Mouse (Mus musculus) kidney, adult 2 months (tissue): Measurements from ENCODE around the gene Rtl8a. TPM values are rescaled to one million over a fixed set of nuclear protein-coding genes. Genes with fewer than 3 reads are reported as not detected.
"Not testable (repeated sequence)": the region's sequence is repeated elsewhere in the genome, so short reads cannot be mapped to it uniquely, and the experiment has no call there.

Source experiments
- DNase-seq: peaks from one replicate; pipeline ENCODE4 v3.0.0; 2021
- H3K27ac ChIP-seq: fragments of 200-500 bp; 2 replicates; pipeline ENCODE4 v1.5.1; 2012; ENCODE audit warnings: low read depth, low read length, control low read depth, inconsistent platforms; ENCODE audit not compliant: insufficient read depth
- H3K27me3 ChIP-seq: fragments of 200-500 bp; replicated peaks from 2 replicates; pipeline ENCODE4 v1.6.1; 2012; ENCODE audit warnings: mild to moderate bottlenecking, moderate library complexity, low read length, inconsistent platforms; ENCODE audit not compliant: control insufficient read depth, insufficient read depth
- H3K36me3 ChIP-seq: fragments of 200-500 bp; 2 replicates; pipeline ENCODE4 v1.6.1; 2012; ENCODE audit warnings: mild to moderate bottlenecking, moderate library complexity, low read length, inconsistent platforms; ENCODE audit not compliant: control insufficient read depth, insufficient read depth
- H3K4me1 ChIP-seq: fragments of 200-500 bp; 2 replicates; pipeline ENCODE4 v1.6.1; 2011; ENCODE audit warnings: low read length; ENCODE audit not compliant: control insufficient read depth, insufficient read depth
- H3K4me3 ChIP-seq: fragments of 200-500 bp; 2 replicates; pipeline ENCODE4 v1.5.1; 2011; ENCODE audit warnings: mild to moderate bottlenecking, low read depth, low read length, control low read depth; ENCODE audit not compliant: insufficient read depth
- CTCF ChIP-seq: fragments of 200-500 bp; conservative IDR thresholded peaks from 2 replicates; pipeline ENCODE4 v1.5.1; 2011; ENCODE audit warnings: low read depth, mild to moderate bottlenecking, control low read depth, low read length, moderate library complexity, mixed read lengths; ENCODE audit not compliant: insufficient read depth, insufficient read length
- POLR2A ChIP-seq: fragments of 200-500 bp; IDR thresholded peaks from one replicate; pipeline ENCODE4 v1.6.1; 2011; ENCODE audit warnings: low read depth, low read length, control low read depth
- WGBS: fragments of 180-500 bp; shearing (Covaris S2); methylation state at CpG from one replicate; pipeline ENCODE4 v1.1.7; 2018; 5-methylcytosine and 5-hydroxymethylcytosine counted together
- polyA plus RNA-seq: library from polyadenylated mRNA; depleted of rRNA; stranded (reverse); fragments of >200 nt; gene quantifications from 2 replicates; pipeline ENCODE4 v1.2.3, GENCODE M21; 2012; rRNA removed

Rtl8a gene
- polyA plus RNA-seq, 1 experiment, result 120 TPM

- H3K36me3 ChIP-seq, result no peaks in the 10 kb centered on the region
- H3K4me3 ChIP-seq, result peak within 1 kb of the TSS; percentile 63
- H3K4me1 ChIP-seq, result no peaks in the 10 kb centered on the region
- DNase-seq, result peak; percentile 56
- no peaks in the 10 kb centered on the region for H3K27me3 ChIP-seq
- 13% methylated on average over 20 of the region's 20 CpGs for WGBS
- TF ChIP-seq CTCF, result no peak
- TF ChIP-seq POLR2A, result no peak
- H3K27ac ChIP-seq, result peak within 1 kb of the TSS; percentile 29; the same call in 1 of the 2 replicates
These were observed 36.0 kb downstream of the Rtl8a start, which contains the start of gene Rtl8c for GRCm38 (mm10) chrX:53607242-53608121. TSS of gene Rtl8c (plus strand) at chrX:53608032.

GRCm38 (mm10) chrX:53606176-53606575 lies 37.3 kb downstream of the Rtl8a start:
- 12% methylated on average over 1 of the region's 1 CpGs for WGBS
- not testable (repeated sequence) for H3K36me3 ChIP-seq, H3K4me3 ChIP-seq, H3K27ac ChIP-seq, H3K4me1 ChIP-seq, H3K27me3 ChIP-seq, DNase-seq

- 0% methylated on average over 1 of the region's 2 CpGs for WGBS
- DNase-seq, result peak; percentile 50
- H3K4me3 ChIP-seq, H3K4me1 ChIP-seq, H3K27me3 ChIP-seq, H3K27ac ChIP-seq, H3K36me3 ChIP-seq: not testable (repeated sequence)
These were observed 43.5 kb downstream of the Rtl8a start for GRCm38 (mm10) chrX:53599993-53600392.

Other genes starting within 250 kb of the Rtl8a start
- not detected in 2 replicates for gene Etd, start 208.8 kb downstream of the Rtl8a start, polyA plus RNA-seq
- gene Rtl8c, start 35.6 kb downstream of the Rtl8a start, polyA plus RNA-seq, result 20.1 and 24.0 TPM in 2 replicates
- gene Gm14597, start 34.7 kb downstream of the Rtl8a start, polyA plus RNA-seq, result not detected in 2 replicates
- 95.4 and 110 TPM in 2 replicates for gene Rtl8b, start 26.7 kb upstream of the Rtl8a start, polyA plus RNA-seq
- gene 4930502E18Rik, start 81.1 kb upstream of the Rtl8a start, polyA plus RNA-seq, result not detected in 2 replicates
- gene 1700013H16Rik, start 114.1 kb upstream of the Rtl8a start, polyA plus RNA-seq, result not detected in 2 replicates
- 0.03 TPM in 1 of 2 replicates, not detected in the other for gene Zfp36l3, start 132.7 kb upstream of the Rtl8a start, polyA plus RNA-seq
- gene Xlr, start 154.0 kb upstream of the Rtl8a start, polyA plus RNA-seq, result 0.08 and 0.22 TPM in 2 replicates